Mouse (Mus musculus) kidney, adult 2 months (tissue): Measurements from ENCODE around the gene Foxl2.

Source experiments
- CTCF ChIP-seq: fragments of 200-500 bp; conservative IDR thresholded peaks from 2 replicates; pipeline ENCODE4 v1.5.1; 2011; ENCODE audit warnings: low read depth, mild to moderate bottlenecking, control low read depth, low read length, moderate library complexity, mixed read lengths; ENCODE audit not compliant: insufficient read depth, insufficient read length
- POLR2A ChIP-seq: fragments of 200-500 bp; IDR thresholded peaks from one replicate; pipeline ENCODE4 v1.6.1; 2011; ENCODE audit warnings: low read depth, low read length, control low read depth

DNA sequence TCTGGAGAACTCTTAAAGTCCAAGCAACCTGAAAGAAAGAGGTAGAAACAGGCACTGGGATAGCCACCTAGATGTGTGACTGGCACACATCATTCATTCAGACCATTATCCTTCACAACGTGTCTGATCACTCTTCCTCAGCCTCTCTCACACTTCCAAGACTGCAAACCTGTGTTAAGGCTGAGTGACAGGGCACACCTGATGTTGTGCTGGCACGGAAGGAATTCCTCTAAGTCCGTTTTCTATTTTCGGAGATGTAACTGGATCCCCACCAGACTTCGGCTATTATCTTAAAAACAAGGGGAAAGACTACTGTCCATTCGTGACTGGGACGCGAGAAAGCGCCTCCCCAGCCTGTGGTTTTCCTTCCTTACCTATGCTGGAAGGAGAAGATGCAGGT lies 1.3 kb upstream of the Foxl2 start:
- TF ChIP-seq CTCF = no peak
- TF ChIP-seq POLR2A = no peak
